In genomic region chr6:71935737-71936136, GRCm38 (mm10) we compare ENCODE assay signal across 9 mouse cellular contexts. TPM values are rescaled to one million over a fixed set of nuclear protein-coding genes. Genes with fewer than 3 reads are reported as not detected.
DNase-seq lines count a peak whose midpoint lies in the region; ATAC-seq and TF ChIP-seq lines count a peak whose summit lies in the region.
"Had no signal": no experiment of that assay in that cellular context is flagged by ENCODE, and none has a peak within 500 bp of the region (broad histone marks: within the 10 kb centered on the region; RNA-seq: fewer than 3 reads in every experiment).

No protein-coding gene starts in this region.

- peaks cover 28% of the 10 kb centered on the region for H3K4me1 ChIP-seq in heart, postnatal 0 days (ENCODE audit: control insufficient read depth, insufficient read depth)
- H3K4me1 ChIP-seq: limb, embryonic 12.5 days had no signal

- H3K36me3 ChIP-seq in heart, postnatal 0 days (replicated peaks; ENCODE audit: control insufficient read depth, insufficient read depth, low read length) = peaks cover 50% of the 10 kb centered on the region

- 15% methylated on average over 2 of the region's 2 CpGs for WGBS in heart, postnatal 0 days

- H3K9ac ChIP-seq in heart, postnatal 0 days (replicated peaks; ENCODE audit: low read depth, low read length) = no peak overlapping the region; the same call in 1 of the 2 replicates
- H3K9ac ChIP-seq: limb, embryonic 12.5 days had no signal

- H3K27ac ChIP-seq in heart, postnatal 0 days (ENCODE audit: low read depth) = peak overlapping the region; percentile 70
- H3K27ac ChIP-seq: hindbrain, postnatal 0 days; limb, embryonic 12.5 days had no signal

- no peaks in the 10 kb centered on the region for H3K9me3 ChIP-seq in heart, postnatal 0 days (replicated peaks; ENCODE audit: control insufficient read depth, low read length)
- H3K9me3 ChIP-seq: limb, embryonic 12.5 days had no signal

- no peak for TF ChIP-seq CTCF in heart, postnatal 0 days (IDR thresholded peaks at IDR 0.05; ENCODE audit: low read depth)

- no peaks in the 10 kb centered on the region for H3K27me3 ChIP-seq in heart, postnatal 0 days (ENCODE audit: control insufficient read depth, insufficient read depth, low read length)
- H3K27me3 ChIP-seq: limb, embryonic 12.5 days had no signal

- DNase-seq in kidney, adult 9 months = peak; percentile 18
- no peak for DNase-seq in kidney, adult 18-20 months
- DNase-seq in ovary, postnatal 36 days (ENCODE audit: low spot score) = peak; percentile 39
- DNase-seq in ovary, postnatal 14 days (ENCODE audit: low spot score) = no peak
- peak; percentile 43 for DNase-seq in heart, postnatal 0 days (ENCODE audit: low spot score)
- DNase-seq in cerebellum, adult 9-10 months = no peak
- DNase-seq in right cerebral cortex, postnatal 25 days = no peak

- H3K4me2 ChIP-seq in heart, postnatal 0 days (ENCODE audit: low read depth, low read length) = no peak overlapping the region
- H3K4me2 ChIP-seq: limb, embryonic 12.5 days had no signal

- ATAC-seq in heart, postnatal 0 days (ENCODE audit: insufficient read depth, low read depth) = no peak
- ATAC-seq: hindbrain, postnatal 0 days had no signal

- no peak for TF ChIP-seq EP300 in heart, postnatal 0 days (IDR thresholded peaks at IDR 0.05; ENCODE audit: low read depth)

- no peak overlapping the region for H3K4me3 ChIP-seq in heart, postnatal 0 days (ENCODE audit: low read depth, low read length)
- H3K4me3 ChIP-seq: limb, embryonic 12.5 days had no signal

RNA-seq across cellular contexts. Expression of gene Polr1a, which starts 26.9 kb away (rescaled TPM):
- 26.2 and 32.0 TPM in 2 replicates for total RNA-seq in heart, postnatal 0 days (2014; rRNA removed; ENCODE audit: low replicate concordance)
- polyA plus RNA-seq in heart, postnatal 0 days (2015; fragmentation: Nextera tagmentation; extraction: Ambion mirVana) = 15.3 and 17.8 TPM in 2 replicates

RNA-seq across cellular contexts. Expression of gene Ptcd3, which starts 27.2 kb away (rescaled TPM):
- total RNA-seq in heart, postnatal 0 days (2014; rRNA removed; ENCODE audit: low replicate concordance) = 70.0 and 95.6 TPM in 2 replicates
- 78.4 and 84.8 TPM in 2 replicates for polyA plus RNA-seq in heart, postnatal 0 days (2015; fragmentation: Nextera tagmentation; extraction: Ambion mirVana)

Comparison
In these comparisons a context has a peak if more than half of its experiments do, and no peak if none do; other contexts are left out.
1. DNase-seq: peak in kidney, adult 9 months (single experiment), ovary, postnatal 36 days (single experiment) and heart, postnatal 0 days (single experiment); none in kidney, adult 18-20 months (single experiment), ovary, postnatal 14 days (single experiment), cerebellum, adult 9-10 months (single experiment) and right cerebral cortex, postnatal 25 days (single experiment).